Mouse (Mus musculus) retina, postnatal 7 days (tissue): ENCODE measurements around the gene Grk4.

Source experiments
- DNase-seq: peaks from one replicate; pipeline ENCODE4 v3.0.0-alpha.2; 2012; ENCODE audit warnings: low read depth, low spot score

Grk4 gene

DNA sequence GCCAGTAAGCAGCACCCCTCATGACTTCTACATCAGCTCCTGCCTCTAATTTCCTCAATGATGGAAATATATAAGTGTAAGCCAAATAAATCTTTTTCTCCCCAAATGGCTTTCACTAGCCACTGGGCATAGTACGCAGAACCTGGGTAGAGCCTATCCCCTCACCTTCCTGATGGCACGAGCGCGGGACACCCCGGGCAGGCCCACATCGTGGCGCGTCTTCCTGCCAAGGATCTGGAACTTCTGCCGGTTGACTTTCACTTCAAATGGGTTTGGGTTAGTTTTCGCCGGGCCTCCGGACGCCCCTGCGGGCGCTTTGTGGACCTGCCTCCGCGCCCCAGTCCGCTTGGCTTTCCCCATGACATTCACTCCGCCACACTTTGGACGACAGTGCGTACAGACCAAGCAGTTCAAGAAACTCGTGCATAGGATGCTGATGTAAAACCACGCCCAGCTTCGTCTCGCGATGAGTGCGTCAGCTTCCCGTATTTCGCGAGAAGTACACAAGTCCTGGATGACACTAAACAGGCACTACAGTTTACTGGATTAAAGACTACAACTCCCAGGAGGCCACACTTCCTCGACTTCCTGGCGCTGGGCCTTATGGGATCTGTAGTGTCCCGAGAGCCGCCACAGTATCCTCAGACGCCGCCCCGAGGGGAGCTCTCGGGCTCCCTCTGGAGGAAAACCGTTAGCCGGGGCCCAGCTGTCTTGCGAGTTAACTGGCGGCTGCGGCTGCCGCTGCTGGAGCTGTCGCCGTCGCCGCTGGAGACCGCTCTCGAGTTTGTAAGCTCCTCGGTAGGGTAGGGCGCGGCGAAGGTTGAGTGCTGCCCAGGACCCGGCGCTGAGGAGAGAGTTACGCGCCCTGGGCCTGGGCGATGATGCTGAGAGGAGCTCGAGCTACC is at the start of gene Grk4, which contains the start of gene Nop14:
TSS of gene Grk4 (plus strand) at position 694 of the 905 bp plus-strand sequence.
TSS of gene Nop14 (minus strand) at position 463 of the 905 bp plus-strand sequence.
- peak; percentile 99 for DNase-seq

GRCm38 (mm10) chr5:34632996-34633395 is 27.2 kb upstream of the Grk4 start:
- no peak for DNase-seq

DNA sequence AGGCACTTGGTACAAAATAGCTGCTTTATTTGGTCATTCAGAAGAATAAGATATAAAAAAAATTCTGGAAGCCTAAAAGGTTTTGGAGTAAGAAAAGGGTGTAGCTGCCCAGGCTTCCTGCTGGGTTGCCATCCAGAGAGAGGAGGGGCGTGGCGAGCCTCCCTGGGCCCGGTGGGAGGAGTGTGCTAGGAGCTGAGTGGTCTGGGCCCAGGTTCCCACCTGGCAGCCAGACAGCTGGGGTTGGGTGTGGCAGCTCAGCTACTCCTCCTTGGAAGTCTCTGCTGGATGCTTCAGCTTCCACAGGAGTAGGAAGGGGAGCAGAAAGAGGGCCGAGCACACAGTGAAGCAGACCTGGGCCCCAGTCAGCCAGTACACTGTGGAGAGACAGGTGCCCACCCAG is 26.5 kb upstream of the Grk4 start:
- DNase-seq = no peak

DNA sequence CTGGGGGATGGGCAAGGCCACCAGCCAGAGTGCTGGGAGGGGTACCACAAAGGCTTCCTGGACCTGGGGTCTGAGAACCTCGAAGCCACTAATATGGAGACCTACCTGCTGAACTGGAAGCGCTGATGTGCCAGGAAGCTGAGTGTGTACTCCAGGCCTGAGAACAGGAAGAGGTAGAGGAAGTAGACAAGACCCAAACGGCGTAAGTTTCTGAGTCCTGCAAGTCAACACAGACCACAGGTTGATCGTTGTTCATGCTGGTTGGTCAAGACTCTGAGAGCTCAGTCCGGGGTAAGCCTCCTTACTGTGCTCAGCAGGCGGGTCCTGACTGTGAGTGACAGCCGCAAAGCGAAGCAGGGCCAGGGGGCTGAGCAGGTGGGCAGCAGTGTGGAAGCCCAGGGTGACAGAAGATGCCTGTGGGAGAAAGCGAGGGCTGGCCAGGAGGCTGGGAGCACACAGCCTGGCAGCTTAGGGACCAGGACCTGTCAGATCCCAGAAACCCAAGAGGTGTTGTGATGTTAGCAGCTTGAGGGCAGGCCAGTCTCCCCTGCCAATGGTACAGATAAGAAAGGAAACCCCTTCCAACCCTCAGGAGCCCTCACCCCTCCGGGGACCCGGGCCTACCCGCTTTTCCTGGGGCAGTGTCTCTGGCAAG is 25.3 kb upstream of the Grk4 start:
- DNase-seq = no peak

GRCm38 (mm10) chr5:34635665-34636192 is 24.4 kb upstream of the Grk4 start:
- DNase-seq = no peak

- DNase-seq = peak; percentile 47
These were observed 23.5 kb upstream of the Grk4 start, which contains the start of gene Mfsd10 for GRCm38 (mm10) chr5:34636481-34637287. Gene Mfsd10, minus strand, starts transcription at chr5:34637212.

- no peak for DNase-seq
These were observed 22.5 kb upstream of the Grk4 start for GRCm38 (mm10) chr5:34637591-34638156.

- no peak for DNase-seq
These were observed 18.2 kb upstream of the Grk4 start for GRCm38 (mm10) chr5:34641991-34642390.

DNA sequence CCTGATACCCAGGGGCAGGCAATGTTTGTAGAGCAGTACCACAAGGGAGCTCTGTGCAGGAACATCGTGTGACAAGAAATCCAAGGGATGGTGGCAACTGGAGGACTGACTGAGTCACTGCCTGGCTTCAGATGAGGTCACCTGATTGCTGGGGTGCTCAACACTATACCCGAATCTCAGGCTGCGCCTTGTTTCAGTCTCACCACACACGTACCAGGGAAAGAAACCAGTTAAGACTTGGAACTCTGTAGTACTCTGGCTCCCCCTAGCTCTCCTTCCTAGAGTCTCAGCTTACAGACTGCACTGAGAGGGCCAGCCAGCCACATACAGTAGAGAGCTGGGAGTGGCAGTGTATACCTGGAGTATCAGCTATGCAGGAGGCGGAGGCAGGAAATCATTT is 17.2 kb upstream of the Grk4 start:
- DNase-seq = peak; percentile 54

GRCm38 (mm10) chr5:34647581-34647980 is 12.6 kb upstream of the Grk4 start:
- DNase-seq = peak; percentile 24

DNA sequence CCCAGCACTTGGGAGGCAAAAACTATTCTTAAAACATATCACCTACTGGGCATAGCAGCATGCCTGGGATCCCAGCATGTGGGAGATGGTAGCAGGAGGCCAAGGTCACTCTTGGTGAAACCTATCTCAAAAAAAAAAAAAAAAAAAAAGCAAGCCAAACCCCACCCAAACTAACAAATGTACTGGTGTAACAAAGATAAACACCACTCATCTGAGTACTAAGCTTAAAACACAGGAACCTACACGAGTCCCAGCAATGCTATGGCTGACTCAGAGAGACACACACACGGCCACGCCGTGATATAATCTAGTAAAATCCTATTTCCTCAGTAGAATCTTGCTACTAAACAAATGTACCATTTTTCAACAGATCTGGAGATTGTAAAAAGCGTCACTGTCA is 7.2 kb upstream of the Grk4 start:
- DNase-seq = no peak

GRCm38 (mm10) chr5:34654881-34655280 is 5.3 kb upstream of the Grk4 start:
- no peak for DNase-seq

- no peak for DNase-seq
These were observed 2.6 kb upstream of the Grk4 start for GRCm38 (mm10) chr5:34657556-34657955.

GRCm38 (mm10) chr5:34660591-34661130 is 482 bp downstream of the Grk4 start:
- DNase-seq = peak; percentile 6

- DNase-seq = no peak
These were observed 1.7 kb downstream of the Grk4 start for GRCm38 (mm10) chr5:34661909-34662308.

- no peak for DNase-seq
These were observed 3.1 kb downstream of the Grk4 start for GRCm38 (mm10) chr5:34663231-34663630.

DNA sequence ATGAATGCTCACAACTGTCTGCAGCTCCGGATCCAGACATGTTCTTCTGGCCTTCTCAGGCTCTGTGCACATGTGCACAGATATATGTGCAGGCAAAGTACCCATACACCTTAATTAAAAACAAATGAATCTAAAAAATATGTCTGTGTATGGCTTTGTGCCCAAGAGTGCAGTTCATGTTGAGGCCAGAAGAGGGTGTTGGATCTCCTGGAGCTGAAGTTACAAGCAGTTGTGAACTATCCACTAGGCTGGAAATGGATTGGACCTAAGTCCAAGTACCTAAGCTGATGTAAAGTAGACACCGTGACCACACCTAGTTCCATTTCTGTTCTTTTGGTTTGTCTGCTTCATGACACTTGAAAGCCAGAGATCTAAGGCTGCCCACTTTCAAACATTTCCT is 9.3 kb downstream of the Grk4 start:
- DNase-seq = no peak

GRCm38 (mm10) chr5:34670280-34670679 is 10.1 kb downstream of the Grk4 start:
- no peak for DNase-seq

DNA sequence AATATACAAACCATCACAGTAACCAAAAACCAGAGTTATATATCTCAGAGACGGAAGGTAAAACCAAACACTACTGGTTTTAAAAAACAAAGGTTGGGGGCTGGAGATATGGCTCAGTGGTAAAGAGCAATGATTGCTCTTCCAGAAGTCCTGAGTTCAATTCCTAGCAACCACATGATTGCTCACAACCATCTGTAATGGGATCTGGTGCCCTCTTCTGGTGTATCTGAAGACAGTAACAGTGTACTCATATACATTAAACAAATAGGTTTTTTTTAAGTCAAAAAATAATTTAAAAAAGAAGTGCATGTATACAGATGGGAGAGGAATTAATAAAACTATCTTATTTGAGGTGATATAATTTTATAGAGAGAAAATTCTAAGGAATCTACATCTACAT is 29.7 kb downstream of the Grk4 start:
- no peak for DNase-seq

GRCm38 (mm10) chr5:34692782-34693181 is 32.6 kb downstream of the Grk4 start:
- DNase-seq = no peak

GRCm38 (mm10) chr5:34695521-34695920 is 35.3 kb downstream of the Grk4 start:
- no peak for DNase-seq
